Mouse (Mus musculus) lung, postnatal 0 days (tissue): ENCODE measurements around the gene Phf21a. TPM values are rescaled to one million over a fixed set of nuclear protein-coding genes. Genes with fewer than 3 reads are reported as not detected.

Experiments used
- ATAC-seq: fragments of 200-750 bp; cut with Nextera tagmentation; 2 replicates; pipeline ENCODE4 v1.8.0; 2017; ENCODE audit warnings: moderate library complexity
- DNase-seq: peaks from one replicate; pipeline ENCODE4 v3.0.0-alpha.2; 2016; ENCODE audit warnings: low spot score
- H3K27ac ChIP-seq: fragments of 300-500 bp; sonication (generic); 2 replicates; pipeline ENCODE4 v1.5.1; 2014; ENCODE audit warnings: antibody characterized with exemption, mild to moderate bottlenecking, low read length, mixed read lengths
- H3K27me3 ChIP-seq: fragments of 300-500 bp; sonication (generic); replicated peaks from 2 replicates; pipeline ENCODE4 v1.6.1; 2014; ENCODE audit warnings: low read length, mixed read lengths; ENCODE audit not compliant: insufficient read depth
- H3K36me3 ChIP-seq: fragments of 300-500 bp; sonication (generic); 2 replicates; pipeline ENCODE4 v1.6.1; 2014; ENCODE audit warnings: low read length, mixed read lengths; ENCODE audit not compliant: insufficient read depth
- H3K4me1 ChIP-seq: fragments of 300-500 bp; sonication (generic); 2 replicates; pipeline ENCODE4 v1.6.1; 2014; ENCODE audit warnings: antibody characterized with exemption, low read depth, low read length, mixed read lengths; ENCODE audit not compliant: insufficient read depth
- H3K4me2 ChIP-seq: fragments of 300-500 bp; sonication (generic); replicated peaks from 2 replicates; pipeline ENCODE4 v1.6.1; 2014; ENCODE audit warnings: low read depth, mild to moderate bottlenecking, low read length, moderate library complexity, mixed read lengths
- H3K4me3 ChIP-seq: fragments of 300-500 bp; sonication (generic); 2 replicates; pipeline ENCODE4 v1.5.1; 2014; ENCODE audit warnings: low read depth, low read length
- H3K9ac ChIP-seq: fragments of 300-500 bp; sonication (generic); replicated peaks from 2 replicates; pipeline ENCODE4 v1.6.1; 2014; ENCODE audit warnings: low read depth, mild to moderate bottlenecking
- H3K9me3 ChIP-seq: fragments of 300-500 bp; sonication (generic); 2 replicates; pipeline ENCODE4 v1.6.1; 2016; ENCODE audit warnings: low read length, mixed read lengths
- CTCF ChIP-seq: IDR thresholded peaks from 2 replicates; pipeline ENCODE4 v1.5.1; 2016; ENCODE audit warnings: antibody characterized with exemption, mild to moderate bottlenecking
- EP300 ChIP-seq: IDR thresholded peaks from 2 replicates; pipeline ENCODE4 v1.6.1; 2016; ENCODE audit warnings: antibody characterized with exemption, mild to moderate bottlenecking, control low read depth
- WGBS: fragments of 180-500 bp; shearing (Covaris S2); extraction: QIAGEN DNeasy Blood & Tissue Kit; methylation state at CpG from one replicate; pipeline ENCODE4 v1.1.7; 2014; 5-methylcytosine and 5-hydroxymethylcytosine counted together
- polyA plus RNA-seq: library from polyadenylated mRNA; unstranded; fragments of >200 nt; fragmentation: Nextera tagmentation; extraction: Ambion mirVana; gene quantifications from 2 replicates; pipeline ENCODE4 v1.2.1, GENCODE M21; 2015

Gene Phf21a
- polyA plus RNA-seq, 1 experiment from 2014 or later = 12.9 TPM

DNA sequence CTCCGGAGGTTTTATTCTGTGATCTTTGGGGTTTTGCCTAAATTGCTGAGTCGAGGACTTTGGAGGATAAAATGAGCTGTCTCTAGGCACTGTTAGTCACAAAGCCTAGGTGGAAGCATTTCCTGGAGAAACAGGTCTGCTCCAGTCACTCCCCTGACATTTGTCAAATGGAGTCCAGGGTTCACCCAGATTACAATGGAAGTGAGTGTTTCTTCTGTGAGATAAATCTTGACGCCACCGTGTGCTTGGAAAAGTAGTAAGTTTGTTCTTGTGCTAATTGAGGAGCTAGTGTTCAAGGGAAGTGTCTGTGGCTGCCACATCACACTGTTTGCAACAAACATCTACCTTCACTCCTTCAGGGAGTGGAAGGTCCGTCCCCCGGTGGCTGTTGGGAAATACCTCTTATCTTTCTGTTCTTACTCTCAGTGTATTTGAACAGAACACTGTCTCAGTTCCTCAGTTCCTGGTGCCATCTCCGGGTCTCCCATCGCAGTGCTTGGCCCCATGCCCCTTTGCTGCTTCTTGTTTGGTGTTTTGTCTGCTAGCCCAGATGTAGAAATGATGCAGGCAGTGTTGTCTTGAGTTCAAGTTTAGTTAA is 78.2 kb downstream of the Phf21a start:
- Histone ChIP-seq H3K27me3 (no peaks in the 10 kb centered on the region), H3K36me3 (no peaks in the 10 kb centered on the region), H3K4me3 (no peak overlapping the region), H3K9me3 (no peaks in the 10 kb centered on the region), H3K4me1 (no peaks in the 10 kb centered on the region), H3K27ac (no peak overlapping the region), H3K4me2 (no peak overlapping the region), H3K9ac (no peak overlapping the region)
- WGBS = 41% methylated on average over 8 of the region's 8 CpGs
- TF ChIP-seq EP300 (no peak), CTCF (no peak)
- ATAC-seq = no peak
- no peak for DNase-seq

DNA sequence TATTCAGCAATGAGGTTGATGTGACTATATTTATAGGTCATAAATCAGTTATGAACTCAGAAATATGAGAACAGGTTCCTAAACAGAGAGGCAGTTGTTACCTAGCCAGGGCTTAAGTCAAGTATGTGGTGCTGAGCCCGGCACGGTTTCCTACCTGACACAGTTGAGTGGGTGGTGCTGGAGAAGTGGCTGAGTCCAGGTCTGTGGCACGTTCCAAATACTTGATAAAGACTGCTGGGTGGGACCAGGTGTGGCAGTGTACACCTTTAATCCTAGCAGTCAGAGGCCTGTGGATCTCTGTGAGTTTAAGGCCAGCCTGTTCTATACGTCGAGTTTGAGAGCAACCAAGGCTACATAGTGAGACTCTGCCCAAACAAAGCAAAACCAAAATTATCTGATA is 79.4 kb downstream of the Phf21a start:
- TF ChIP-seq CTCF (no peak), EP300 (no peak)
- WGBS = 65% methylated on average over 5 of the region's 5 CpGs
- no peaks in the 10 kb centered on the region for H3K4me1 ChIP-seq
- ATAC-seq (peak; percentile 70), DNase-seq (peak; percentile 44)
- no peak overlapping the region for H3K4me2 ChIP-seq
- no peak overlapping the region for H3K4me3 ChIP-seq
- no peak overlapping the region for H3K9ac ChIP-seq
- H3K27me3 ChIP-seq = no peaks in the 10 kb centered on the region
- H3K36me3 ChIP-seq = no peaks in the 10 kb centered on the region
- H3K9me3 ChIP-seq = no peaks in the 10 kb centered on the region
- H3K27ac ChIP-seq = no peak overlapping the region

DNA sequence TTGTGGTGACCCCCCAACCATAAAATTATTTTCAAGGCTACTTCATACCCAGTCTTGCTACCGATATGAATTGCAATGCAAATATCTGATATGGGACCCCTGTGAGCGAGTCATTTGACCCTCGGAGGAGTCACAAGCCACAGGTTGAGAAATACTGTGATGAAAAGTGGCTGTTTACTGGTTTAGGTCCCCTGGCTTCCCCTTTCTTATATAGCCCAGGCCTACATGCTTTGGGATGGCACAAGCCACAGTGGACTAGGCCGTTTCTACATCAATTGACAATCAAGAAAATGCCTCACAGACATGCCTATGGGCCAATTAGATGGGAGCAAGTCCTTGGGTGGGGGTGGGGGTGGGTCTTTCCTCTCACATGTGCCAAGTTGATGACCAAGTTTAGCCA is 80.3 kb downstream of the Phf21a start:
- no peaks in the 10 kb centered on the region for H3K4me1 ChIP-seq
- H3K27ac ChIP-seq = no peak overlapping the region
- H3K4me3 ChIP-seq = no peak overlapping the region
- no peaks in the 10 kb centered on the region for H3K9me3 ChIP-seq
- H3K4me2 ChIP-seq = no peak overlapping the region
- no peaks in the 10 kb centered on the region for H3K27me3 ChIP-seq
- H3K9ac ChIP-seq = no peak overlapping the region
- no peaks in the 10 kb centered on the region for H3K36me3 ChIP-seq
- ATAC-seq (no peak), DNase-seq (no peak)
- WGBS = 70% methylated on average over 4 of the region's 4 CpGs
- TF ChIP-seq CTCF (no peak), EP300 (no peak)

DNA sequence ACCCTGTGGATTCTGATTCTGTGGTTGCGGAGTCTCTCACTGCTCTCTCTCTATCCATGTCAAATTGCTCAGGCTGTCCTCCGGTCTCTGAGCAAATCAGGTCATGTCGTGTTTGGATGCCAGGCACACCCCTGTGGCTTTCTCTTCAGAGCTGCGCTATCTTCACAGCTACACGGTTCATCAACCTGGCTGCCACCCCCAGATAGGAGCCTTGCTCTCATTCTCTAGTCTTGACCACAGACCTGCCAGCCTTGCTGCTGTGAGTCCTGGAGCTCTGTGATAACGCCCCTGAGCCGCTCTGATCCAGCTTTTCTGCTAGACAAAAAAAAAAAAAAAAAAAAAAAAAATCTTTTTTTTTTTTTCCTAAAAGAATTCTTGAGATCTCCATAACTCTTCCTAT is 81.3 kb downstream of the Phf21a start:
- no peak overlapping the region for H3K27ac ChIP-seq
- no peaks in the 10 kb centered on the region for H3K27me3 ChIP-seq
- no peak overlapping the region for H3K9ac ChIP-seq
- no peak for TF ChIP-seq EP300
- no peak for TF ChIP-seq CTCF
- no peaks in the 10 kb centered on the region for H3K9me3 ChIP-seq
- no peaks in the 10 kb centered on the region for H3K4me1 ChIP-seq
- ATAC-seq = no peak
- no peaks in the 10 kb centered on the region for H3K36me3 ChIP-seq
- WGBS = 72% methylated on average over 7 of the region's 7 CpGs
- no peak overlapping the region for H3K4me2 ChIP-seq
- H3K4me3 ChIP-seq = no peak overlapping the region
- no peak for DNase-seq

DNA sequence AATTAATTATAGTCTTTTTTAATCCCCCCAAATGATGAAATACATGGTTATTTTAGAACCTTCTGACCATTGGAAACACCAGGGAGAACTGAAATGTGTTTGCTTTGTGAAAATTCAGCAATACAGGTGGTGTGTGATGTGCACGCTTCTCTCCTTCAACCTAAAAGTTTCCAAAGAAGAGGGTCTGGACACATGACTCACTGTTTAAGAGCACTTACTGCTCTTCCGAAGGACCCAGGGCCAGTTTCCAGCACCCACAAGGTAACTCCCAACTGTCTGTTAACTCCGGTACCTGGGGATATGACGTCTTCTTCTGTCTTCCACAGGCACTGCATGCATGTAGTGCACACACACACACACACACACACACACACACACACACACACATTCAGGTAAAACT is 82.1 kb downstream of the Phf21a start:
- 76% methylated on average over 4 of the region's 4 CpGs for WGBS
- Histone ChIP-seq H3K27me3 (no peaks in the 10 kb centered on the region), H3K36me3 (no peaks in the 10 kb centered on the region), H3K9ac (no peak overlapping the region), H3K4me2 (no peak overlapping the region), H3K27ac (no peak overlapping the region), H3K4me3 (no peak overlapping the region), H3K4me1 (no peaks in the 10 kb centered on the region), H3K9me3 (no peaks in the 10 kb centered on the region)
- DNase-seq (no peak), ATAC-seq (no peak)
- no peak for TF ChIP-seq EP300
- TF ChIP-seq CTCF = no peak

DNA sequence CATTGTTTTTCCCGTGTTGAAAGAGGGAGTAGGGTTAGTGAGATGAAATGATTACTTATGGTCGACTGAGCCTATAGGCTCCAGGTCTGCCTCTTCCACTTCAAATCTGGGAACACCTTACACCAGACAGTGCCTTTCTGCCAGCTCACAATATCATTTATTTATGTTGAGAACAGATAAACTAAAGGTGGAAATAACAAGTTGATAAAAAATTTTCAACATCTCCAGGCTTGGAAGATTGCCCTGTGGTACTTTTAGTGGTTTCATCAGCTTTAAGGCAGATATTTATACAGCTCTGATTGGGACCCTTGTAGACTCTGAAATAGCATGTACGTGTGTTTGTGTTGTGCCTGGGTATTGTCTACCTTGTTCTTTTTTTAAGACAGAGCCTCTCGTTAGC is 83.4 kb downstream of the Phf21a start:
- Histone ChIP-seq H3K4me1 (no peaks in the 10 kb centered on the region), H3K4me3 (no peak overlapping the region), H3K27ac (no peak overlapping the region), H3K27me3 (no peaks in the 10 kb centered on the region), H3K9me3 (no peaks in the 10 kb centered on the region), H3K4me2 (no peak overlapping the region), H3K36me3 (no peaks in the 10 kb centered on the region), H3K9ac (no peak overlapping the region)
- ATAC-seq (no peak), DNase-seq (no peak)
- 39% methylated on average over 4 of the region's 4 CpGs for WGBS
- no peak for TF ChIP-seq EP300
- TF ChIP-seq CTCF = no peak
